Mouse (Mus musculus) T-cell, adult 2 months (primary cell): ENCODE measurements around the gene Zfp454.

Source experiments
- DNase-seq: peaks from one replicate; pipeline ENCODE4 v3.0.0; 2022; ENCODE audit warnings: low spot score

The Zfp454 gene

DNA sequence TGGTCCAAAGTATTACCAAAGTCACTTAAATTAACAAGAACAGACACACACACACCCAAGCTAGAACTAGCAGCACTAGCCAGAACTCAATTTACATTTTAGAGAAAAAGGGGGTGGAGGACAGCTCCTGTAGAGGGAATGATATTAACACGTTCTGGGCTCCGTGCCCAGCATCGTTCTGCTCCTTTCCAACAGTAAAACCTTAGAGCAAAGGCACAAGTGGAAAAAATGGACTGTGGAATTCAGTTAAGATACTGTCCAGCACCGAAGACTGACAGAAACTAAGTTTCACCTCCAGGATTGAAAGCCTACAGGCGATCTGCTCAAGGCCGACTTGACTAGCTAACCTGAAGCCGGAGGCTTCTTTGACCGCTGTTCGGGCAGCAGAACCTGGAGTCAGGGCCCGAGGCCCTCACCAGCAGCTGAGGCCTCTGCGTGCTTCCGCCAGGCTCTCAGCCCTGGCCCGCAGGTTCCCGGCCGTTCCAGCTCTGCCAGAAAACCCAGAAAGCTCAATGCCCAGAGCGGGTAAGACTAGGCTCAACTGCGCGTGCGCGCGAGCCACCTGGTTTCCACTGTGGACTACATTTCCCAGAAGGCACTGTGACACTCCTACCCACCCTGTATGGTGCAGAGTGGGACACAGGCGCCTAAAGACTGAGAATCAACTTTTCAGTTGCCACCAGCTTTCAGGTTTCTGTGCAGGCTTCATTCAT lies 46.3 kb downstream of the Zfp454 start, which contains the start of gene Zfp879:
Gene Zfp879, minus strand, starts transcription at position 530 of the 713 bp plus-strand sequence.
- DNase-seq, result peak; percentile 85

DNA sequence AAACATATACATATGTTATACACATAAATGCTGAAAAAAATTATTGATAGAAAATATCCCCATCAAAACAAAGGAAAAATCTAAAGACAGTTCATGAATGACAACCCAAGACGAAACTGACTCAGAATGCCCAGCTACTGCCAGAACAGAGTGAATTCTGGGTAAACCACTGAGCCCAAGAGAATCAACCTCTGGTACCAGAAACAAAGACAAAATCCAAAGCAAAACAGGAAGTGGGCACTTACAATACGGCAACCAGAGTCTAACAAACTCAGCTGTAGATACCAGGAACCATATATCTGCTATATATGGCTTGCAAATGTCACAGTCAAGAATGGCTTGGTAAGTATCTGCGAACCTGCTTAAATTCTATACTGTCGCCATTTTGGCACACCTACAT lies 51.7 kb downstream of the Zfp454 start:
- peak; percentile 85 for DNase-seq

DNA sequence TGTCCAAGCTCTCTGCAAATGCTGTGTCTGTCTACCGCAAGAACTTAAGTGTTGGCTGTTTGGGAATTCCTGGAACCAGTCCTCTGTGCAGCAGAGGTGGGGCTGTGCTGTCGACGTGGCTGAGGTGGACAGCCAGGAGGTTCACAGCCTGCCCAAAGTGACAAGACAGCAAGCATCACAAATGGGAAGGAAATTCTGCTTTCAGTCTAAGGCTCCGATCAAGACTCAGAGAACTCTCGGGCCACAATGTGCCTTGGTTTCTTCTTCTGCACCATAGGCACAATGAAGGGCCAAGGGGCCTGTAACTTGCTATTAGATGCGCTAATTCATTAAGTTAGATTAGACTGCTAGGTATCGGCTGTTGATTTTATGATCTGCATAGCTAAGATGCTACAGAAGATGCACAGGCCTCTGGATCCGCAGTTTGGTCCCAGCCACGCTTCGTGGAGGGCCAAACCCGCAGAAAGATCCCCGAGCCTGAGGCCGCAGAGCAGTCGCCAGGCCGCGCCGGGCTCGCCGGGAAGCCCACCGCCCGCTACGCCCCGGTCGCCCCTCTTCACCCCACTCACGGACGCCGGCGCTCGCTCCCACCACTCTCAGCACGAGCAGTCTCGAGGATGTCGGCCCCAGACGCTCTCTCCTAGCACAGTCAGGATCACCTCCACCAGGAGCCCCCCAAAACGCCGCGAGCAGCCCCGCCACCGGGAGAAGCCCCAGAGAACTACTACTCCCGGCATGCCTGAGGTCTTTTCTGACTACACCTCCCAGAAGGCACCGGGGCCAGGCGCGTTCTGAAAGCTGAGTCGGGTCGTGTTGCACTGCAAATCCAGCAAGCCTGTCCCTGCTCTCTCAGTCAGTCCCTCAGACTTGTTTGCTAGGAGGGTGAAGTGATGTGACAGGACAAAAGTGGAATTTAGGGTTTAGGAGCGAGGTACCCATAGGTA lies 60.2 kb downstream of the Zfp454 start, which contains the start of gene Zfp354c:
Gene Zfp354c, minus strand, starts transcription at position 715 of the 944 bp plus-strand sequence.
- DNase-seq, result peak; percentile 81

DNA sequence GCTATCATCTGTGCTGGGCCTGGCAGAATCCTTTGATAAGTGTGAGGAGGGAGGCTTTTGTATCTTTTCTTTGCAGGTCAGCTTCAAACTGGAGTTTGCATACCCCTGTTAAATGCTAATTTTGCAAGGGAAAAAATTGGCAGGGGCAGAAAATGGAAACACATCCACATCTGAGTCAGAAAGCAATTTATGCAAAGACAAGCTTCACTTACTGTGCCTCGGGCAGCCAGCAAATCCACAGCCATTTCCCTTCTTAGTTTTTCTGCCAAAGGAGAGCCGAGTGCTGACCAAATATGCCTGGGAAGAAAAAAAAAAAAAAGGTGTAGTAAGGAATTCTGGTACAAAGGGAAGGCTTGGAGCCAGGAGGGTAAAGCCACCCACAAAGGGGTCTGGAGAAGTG lies 61.2 kb downstream of the Zfp454 start:
- no peak for DNase-seq
